Mouse (Mus musculus) heart, embryonic 15.5 days (tissue): ENCODE results near the gene Tmem179. TPM values are rescaled to one million over a fixed set of nuclear protein-coding genes. Genes with fewer than 3 reads are reported as not detected.

Experiments used
- ATAC-seq: fragments of 200-750 bp; cut with Nextera tagmentation; replicated peaks from 2 replicates; pipeline ENCODE4 v1.8.0; 2017; ENCODE audit warnings: low read depth, moderate TSS enrichment; ENCODE audit not compliant: insufficient number of reproducible peaks, insufficient read depth, low FRiP score
- H3K27ac ChIP-seq: fragments of 300-500 bp; sonication (generic); 2 replicates; pipeline ENCODE4 v1.5.1; 2015; ENCODE audit warnings: mild to moderate bottlenecking, inconsistent platforms
- H3K27me3 ChIP-seq: fragments of 300-500 bp; sonication (generic); 2 replicates; pipeline ENCODE4 v1.6.1; 2015; ENCODE audit warnings: inconsistent platforms
- H3K36me3 ChIP-seq: fragments of 300-500 bp; sonication (generic); 2 replicates; pipeline ENCODE4 v1.6.1; 2015; ENCODE audit warnings: mild to moderate bottlenecking, inconsistent platforms
- H3K4me1 ChIP-seq: fragments of 300-500 bp; sonication (generic); replicated peaks from 2 replicates; pipeline ENCODE4 v1.6.1; 2015; ENCODE audit warnings: inconsistent platforms
- H3K4me2 ChIP-seq: fragments of 300-500 bp; sonication (generic); 2 replicates; pipeline ENCODE4 v1.6.1; 2015; ENCODE audit warnings: inconsistent platforms, mild to moderate bottlenecking, moderate library complexity
- H3K4me3 ChIP-seq: fragments of 300-500 bp; sonication (generic); 2 replicates; pipeline ENCODE4 v1.5.1; 2015; ENCODE audit warnings: mild to moderate bottlenecking, inconsistent platforms
- H3K9ac ChIP-seq: fragments of 300-500 bp; sonication (generic); 2 replicates; pipeline ENCODE4 v1.6.1; 2015; ENCODE audit warnings: mild to moderate bottlenecking, inconsistent platforms
- H3K9me3 ChIP-seq: fragments of 300-500 bp; sonication (generic); replicated peaks from 2 replicates; pipeline ENCODE4 v1.6.1; 2016; ENCODE audit warnings: inconsistent platforms
- WGBS: fragments of 180-500 bp; shearing (Covaris S2); methylation state at CpG from one replicate; pipeline ENCODE4 v1.1.7; 2015; ENCODE audit warnings: mixed read lengths; 5-methylcytosine and 5-hydroxymethylcytosine counted together
- polyA plus RNA-seq: library from polyadenylated mRNA; unstranded; fragments of >200 nt; fragmentation: Nextera tagmentation; extraction: Ambion mirVana; gene quantifications from 2 replicates; pipeline ENCODE4 v1.2.1, GENCODE M21; 2015

The Tmem179 gene
- polyA plus RNA-seq, result 0.39 and 0.99 TPM in 2 replicates

- no peaks in the 10 kb centered on the region for H3K36me3 ChIP-seq
- H3K4me3 ChIP-seq, result no peak within 1 kb of the TSS
- 18% methylated on average over 14 of the region's 14 CpGs for WGBS
- H3K27ac ChIP-seq, result peak within 1 kb of the TSS; percentile 6; the same call in 1 of the 2 replicates
- peak; percentile 68; the same call in 1 of the 2 replicates for ATAC-seq
- peaks cover 33% of the 10 kb centered on the region for H3K27me3 ChIP-seq
- H3K9ac ChIP-seq, result no peak within 1 kb of the TSS
- H3K4me2 ChIP-seq, result peak within 1 kb of the TSS; percentile 6
- H3K9me3 ChIP-seq, result no peaks in the 10 kb centered on the region
- H3K4me1 ChIP-seq, result peaks cover 21% of the 10 kb centered on the region
These were observed at the start of gene Tmem179 for GRCm38 (mm10) chr12:112516697-112517337. Gene Tmem179, minus strand, starts transcription at chr12:112516747.

GRCm38 (mm10) chr12:112563011-112563410 is 46.5 kb upstream of the Tmem179 start:
- Histone ChIP-seq H3K36me3 (no peaks in the 10 kb centered on the region), H3K4me2 (no peak overlapping the region), H3K27me3 (no peaks in the 10 kb centered on the region), H3K4me3 (no peak overlapping the region), H3K4me1 (peaks cover 11% of the 10 kb centered on the region), H3K27ac (no peak overlapping the region), H3K9ac (no peak overlapping the region), H3K9me3 (no peaks in the 10 kb centered on the region)
- no peak for ATAC-seq
- WGBS, result 78% methylated on average over 6 of the region's 6 CpGs

GRCm38 (mm10) chr12:112562462-112562861 is 45.9 kb upstream of the Tmem179 start:
- H3K4me3 ChIP-seq, result no peak overlapping the region
- no peak overlapping the region for H3K9ac ChIP-seq
- no peaks in the 10 kb centered on the region for H3K36me3 ChIP-seq
- ATAC-seq, result no peak
- no peaks in the 10 kb centered on the region for H3K27me3 ChIP-seq
- no peak overlapping the region for H3K27ac ChIP-seq
- peaks cover 11% of the 10 kb centered on the region for H3K4me1 ChIP-seq
- 72% methylated on average over 5 of the region's 5 CpGs for WGBS
- no peaks in the 10 kb centered on the region for H3K9me3 ChIP-seq
- no peak overlapping the region for H3K4me2 ChIP-seq

- no peak for ATAC-seq
- Histone ChIP-seq H3K4me1 (peaks cover 11% of the 10 kb centered on the region), H3K4me2 (no peak overlapping the region), H3K27me3 (peaks cover under 1% of the 10 kb centered on the region; the same call in 1 of the 2 replicates), H3K36me3 (no peaks in the 10 kb centered on the region), H3K27ac (no peak overlapping the region), H3K4me3 (no peak overlapping the region), H3K9ac (no peak overlapping the region), H3K9me3 (no peaks in the 10 kb centered on the region)
- 77% methylated on average over 3 of the region's 3 CpGs for WGBS
These were observed 44.6 kb upstream of the Tmem179 start for GRCm38 (mm10) chr12:112561163-112561562.

GRCm38 (mm10) chr12:112560176-112560797 is 43.7 kb upstream of the Tmem179 start:
- no peaks in the 10 kb centered on the region for H3K36me3 ChIP-seq
- no peaks in the 10 kb centered on the region for H3K9me3 ChIP-seq
- H3K4me3 ChIP-seq, result no peak overlapping the region
- H3K27ac ChIP-seq, result no peak overlapping the region
- peaks cover 11% of the 10 kb centered on the region for H3K4me1 ChIP-seq
- H3K4me2 ChIP-seq, result no peak overlapping the region
- WGBS, result 39% methylated on average over 5 of the region's 5 CpGs
- peaks cover 2% of the 10 kb centered on the region; the same call in 1 of the 2 replicates for H3K27me3 ChIP-seq
- peak; percentile 31; the same call in 1 of the 2 replicates for ATAC-seq
- no peak overlapping the region for H3K9ac ChIP-seq

GRCm38 (mm10) chr12:112559671-112560070 is 43.1 kb upstream of the Tmem179 start:
- Histone ChIP-seq H3K4me3 (no peak overlapping the region), H3K27ac (no peak overlapping the region), H3K27me3 (peaks cover 2% of the 10 kb centered on the region; the same call in 1 of the 2 replicates), H3K9me3 (no peaks in the 10 kb centered on the region), H3K36me3 (no peaks in the 10 kb centered on the region), H3K9ac (no peak overlapping the region), H3K4me2 (no peak overlapping the region), H3K4me1 (peaks cover 11% of the 10 kb centered on the region)
- WGBS, result 75% methylated on average over 6 of the region's 6 CpGs
- no peak for ATAC-seq

DNA sequence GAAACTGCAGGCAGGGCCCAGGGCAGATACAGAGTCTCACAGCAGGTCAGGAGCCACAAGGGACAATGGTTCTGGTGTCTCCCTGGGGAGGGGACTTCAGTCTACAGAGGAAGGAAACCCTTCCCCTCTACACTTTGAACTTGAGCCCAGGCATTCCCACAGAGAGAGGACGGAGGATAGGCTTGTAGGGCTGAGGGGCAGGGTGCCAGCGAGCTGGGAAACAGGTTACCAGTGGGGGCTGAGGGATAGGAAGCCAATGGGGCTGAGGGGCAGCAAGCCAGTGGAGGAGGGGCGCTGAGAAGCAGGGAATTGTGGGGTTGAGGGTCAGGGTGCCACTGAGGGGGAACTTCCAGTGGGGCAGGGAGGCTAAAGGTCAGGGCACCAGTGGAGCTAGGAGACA is 42.7 kb upstream of the Tmem179 start:
- no peak for ATAC-seq
- Histone ChIP-seq H3K9ac (no peak overlapping the region), H3K4me3 (no peak overlapping the region), H3K36me3 (no peaks in the 10 kb centered on the region), H3K4me1 (peaks cover 11% of the 10 kb centered on the region), H3K27ac (no peak overlapping the region), H3K9me3 (no peaks in the 10 kb centered on the region), H3K4me2 (no peak overlapping the region), H3K27me3 (peaks cover 2% of the 10 kb centered on the region; the same call in 1 of the 2 replicates)
- 49% methylated on average over 3 of the region's 3 CpGs for WGBS

GRCm38 (mm10) chr12:112557219-112557618 is 40.7 kb upstream of the Tmem179 start:
- H3K27ac ChIP-seq, result no peak overlapping the region
- no peaks in the 10 kb centered on the region for H3K36me3 ChIP-seq
- H3K9me3 ChIP-seq, result no peaks in the 10 kb centered on the region
- H3K27me3 ChIP-seq, result peaks cover 2% of the 10 kb centered on the region; the same call in 1 of the 2 replicates
- H3K4me2 ChIP-seq, result no peak overlapping the region
- ATAC-seq, result no peak
- peaks cover 14% of the 10 kb centered on the region for H3K4me1 ChIP-seq
- no peak overlapping the region for H3K4me3 ChIP-seq
- WGBS, result 89% methylated on average over 5 of the region's 5 CpGs
- H3K9ac ChIP-seq, result no peak overlapping the region

GRCm38 (mm10) chr12:112556531-112557060 is 40.0 kb upstream of the Tmem179 start:
- 65% methylated on average over 9 of the region's 9 CpGs for WGBS
- Histone ChIP-seq H3K9me3 (no peaks in the 10 kb centered on the region), H3K4me1 (peaks cover 19% of the 10 kb centered on the region), H3K27ac (no peak overlapping the region), H3K4me2 (no peak overlapping the region), H3K9ac (no peak overlapping the region), H3K27me3 (peaks cover 2% of the 10 kb centered on the region; the same call in 1 of the 2 replicates), H3K36me3 (no peaks in the 10 kb centered on the region), H3K4me3 (no peak overlapping the region)
- ATAC-seq, result no peak

- H3K36me3 ChIP-seq, result no peaks in the 10 kb centered on the region
- H3K9ac ChIP-seq, result no peak overlapping the region
- peaks cover 14% of the 10 kb centered on the region for H3K4me1 ChIP-seq
- no peak overlapping the region for H3K27ac ChIP-seq
- 44% methylated on average over 12 of the region's 12 CpGs for WGBS
- ATAC-seq, result no peak
- H3K4me3 ChIP-seq, result no peak overlapping the region
- H3K9me3 ChIP-seq, result no peaks in the 10 kb centered on the region
- H3K27me3 ChIP-seq, result peaks cover 2% of the 10 kb centered on the region; the same call in 1 of the 2 replicates
- H3K4me2 ChIP-seq, result no peak overlapping the region
These were observed 38.4 kb upstream of the Tmem179 start for GRCm38 (mm10) chr12:112554900-112555299.

DNA sequence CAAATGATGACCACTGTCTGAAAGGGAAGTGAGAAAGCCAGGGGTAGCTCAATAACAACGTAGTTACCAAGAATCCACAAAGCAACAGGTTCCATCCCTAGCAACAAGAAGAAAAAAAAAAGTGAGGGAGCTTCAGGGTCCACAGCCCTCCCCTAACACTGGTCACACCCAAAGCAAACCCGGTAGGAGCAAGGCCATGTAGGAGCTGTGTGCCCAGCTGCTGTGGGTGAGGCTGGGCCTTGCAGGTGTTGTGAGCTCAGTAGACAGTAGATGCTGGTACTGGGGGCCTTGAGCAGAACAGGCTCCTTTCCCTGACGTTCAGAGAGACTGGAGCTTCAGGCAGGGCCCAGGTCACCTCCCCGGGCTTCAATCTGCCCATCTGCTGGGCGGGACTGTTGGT is 36.0 kb upstream of the Tmem179 start:
- peaks cover 2% of the 10 kb centered on the region; the same call in 1 of the 2 replicates for H3K27me3 ChIP-seq
- WGBS, result 61% methylated on average over 5 of the region's 5 CpGs
- H3K4me1 ChIP-seq, result peaks cover 8% of the 10 kb centered on the region
- H3K9ac ChIP-seq, result no peak overlapping the region
- H3K36me3 ChIP-seq, result no peaks in the 10 kb centered on the region
- no peak overlapping the region for H3K4me3 ChIP-seq
- no peak for ATAC-seq
- no peaks in the 10 kb centered on the region for H3K9me3 ChIP-seq
- H3K27ac ChIP-seq, result no peak overlapping the region
- no peak overlapping the region for H3K4me2 ChIP-seq
